Mouse (Mus musculus) erythroblast, embryonic 14.5 days (primary cell): ENCODE data around the gene Tectb. TPM values are rescaled to one million over a fixed set of nuclear protein-coding genes. Genes with fewer than 3 reads are reported as not detected.

Experiments
- H3K27me3 ChIP-seq: 2 replicates; pipeline ENCODE4 v1.6.1; 2012; ENCODE audit warnings: inconsistent platforms; ENCODE audit not compliant: control insufficient read depth
- H3K36me3 ChIP-seq: 2 replicates; pipeline ENCODE4 v1.6.1; 2012; ENCODE audit warnings: mild to moderate bottlenecking, inconsistent platforms; ENCODE audit not compliant: control insufficient read depth
- H3K4me1 ChIP-seq: 2 replicates; pipeline ENCODE4 v1.6.1; 2012; ENCODE audit warnings: inconsistent platforms; ENCODE audit not compliant: control insufficient read depth
- H3K4me3 ChIP-seq: replicated peaks from 2 replicates; pipeline ENCODE3; 2012; ENCODE audit warnings: moderate library complexity, mild to moderate bottlenecking, inconsistent platforms
- H3K9me3 ChIP-seq: 2 replicates; pipeline ENCODE4 v1.6.1; 2012; ENCODE audit warnings: low read length, inconsistent platforms, mixed read lengths; ENCODE audit not compliant: control insufficient read depth
- GATA1 ChIP-seq: IDR thresholded peaks from 2 replicates; pipeline ENCODE4 v1.6.1; 2012; ENCODE audit warnings: low read length, inconsistent platforms, mixed read lengths
- TAL1 ChIP-seq: IDR thresholded peaks from 3 replicates; pipeline ENCODE4 v1.6.1; 2012; ENCODE audit warnings: low read length, inconsistent platforms, mixed read lengths
- polyA plus RNA-seq: library from polyadenylated mRNA; stranded (reverse); fragments of >175 nt; gene quantifications from 2 replicates; pipeline ENCODE4 v1.2.3, GENCODE M21; 2012

Gene Tectb
- polyA plus RNA-seq, 1 experiment, result not detected

GRCm38 (mm10) chr19:55227135-55227534 lies 46.6 kb downstream of the Tectb start:
- Histone ChIP-seq H3K4me1 (peaks cover 11% of the 10 kb centered on the region), H3K4me3 (no peak overlapping the region), H3K27me3 (0 out of 2 replicates have a peak, but pooled peaks cover 2% of the 10 kb centered on the region), H3K9me3 (no peaks in the 10 kb centered on the region), H3K36me3 (no peaks in the 10 kb centered on the region)
- TF ChIP-seq GATA1 (no peak), TAL1 (no peak)

GRCm38 (mm10) chr19:55231081-55231480 lies 50.5 kb downstream of the Tectb start:
- Histone ChIP-seq H3K4me3 (no peak overlapping the region), H3K27me3 (no peaks in the 10 kb centered on the region), H3K36me3 (no peaks in the 10 kb centered on the region), H3K9me3 (no peaks in the 10 kb centered on the region), H3K4me1 (peaks cover 26% of the 10 kb centered on the region)
- TF ChIP-seq TAL1, result no peak
- no peak for TF ChIP-seq GATA1

- no peaks in the 10 kb centered on the region for H3K27me3 ChIP-seq
- no peak overlapping the region for H3K4me3 ChIP-seq
- no peaks in the 10 kb centered on the region for H3K9me3 ChIP-seq
- TF ChIP-seq GATA1 (no peak), TAL1 (no peak)
- H3K4me1 ChIP-seq, result peaks cover 26% of the 10 kb centered on the region
- H3K36me3 ChIP-seq, result no peaks in the 10 kb centered on the region
These were observed 51.6 kb downstream of the Tectb start for GRCm38 (mm10) chr19:55232136-55232535.

GRCm38 (mm10) chr19:55236026-55236425 lies 55.5 kb downstream of the Tectb start:
- peaks cover 22% of the 10 kb centered on the region for H3K4me1 ChIP-seq
- TF ChIP-seq TAL1 (no peak), GATA1 (no peak)
- peaks cover 5% of the 10 kb centered on the region for H3K27me3 ChIP-seq
- H3K4me3 ChIP-seq, result no peak overlapping the region
- no peaks in the 10 kb centered on the region for H3K9me3 ChIP-seq
- H3K36me3 ChIP-seq, result no peaks in the 10 kb centered on the region

DNA sequence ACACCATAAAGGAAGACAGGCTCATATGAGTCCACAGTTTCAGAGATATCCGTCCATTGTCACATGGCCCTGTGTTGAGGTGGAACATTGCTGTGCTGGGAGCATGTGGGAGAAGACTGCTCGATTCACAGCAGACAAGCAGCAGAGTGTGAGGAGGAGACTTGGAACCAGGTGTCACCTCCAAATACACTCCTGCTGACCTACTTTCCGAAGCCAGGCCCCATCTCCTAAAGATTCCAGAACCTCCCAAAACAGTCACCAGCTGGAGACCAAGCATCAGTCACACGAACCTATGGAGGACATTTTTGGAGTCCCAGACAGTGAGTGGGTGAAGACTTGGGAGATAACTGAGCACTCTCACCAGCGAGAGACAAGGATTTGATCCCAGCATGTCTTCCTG lies 56.0 kb downstream of the Tectb start:
- TF ChIP-seq GATA1, result no peak
- no peak for TF ChIP-seq TAL1
- Histone ChIP-seq H3K4me3 (no peak overlapping the region), H3K36me3 (no peaks in the 10 kb centered on the region), H3K4me1 (peaks cover 18% of the 10 kb centered on the region), H3K27me3 (peaks cover 5% of the 10 kb centered on the region), H3K9me3 (no peaks in the 10 kb centered on the region)

DNA sequence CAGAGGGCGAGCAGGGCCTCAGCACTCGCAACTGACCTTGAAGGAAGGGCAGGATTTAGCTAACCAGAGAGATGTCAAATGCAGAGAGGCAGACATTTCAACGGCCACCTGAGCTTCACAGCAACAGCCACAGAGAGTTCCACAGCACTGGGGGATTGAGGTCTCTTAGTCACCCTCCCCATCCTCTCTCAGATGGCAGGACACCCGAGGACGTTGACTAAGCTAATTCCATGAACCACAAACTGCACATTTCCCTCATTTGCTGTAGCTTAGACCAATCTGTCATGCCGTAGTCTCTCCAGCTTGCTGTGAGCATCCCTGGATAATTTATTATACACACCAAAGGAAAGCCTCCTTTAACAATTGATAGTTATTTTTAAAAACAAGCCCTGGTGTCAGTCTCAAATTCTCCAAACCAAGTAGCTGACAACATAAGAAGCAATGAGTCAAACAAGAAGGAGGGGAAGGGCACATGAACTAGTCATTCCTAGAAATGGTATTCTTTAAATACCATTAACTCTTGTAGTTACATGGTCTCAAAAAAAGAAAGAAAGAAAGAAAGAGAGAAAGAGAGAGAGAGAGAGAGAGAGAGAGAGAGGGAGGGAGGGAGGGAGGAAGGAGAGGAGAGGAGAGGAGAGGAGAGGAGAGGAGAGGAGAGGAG lies 59.4 kb downstream of the Tectb start:
- no peak overlapping the region for H3K4me3 ChIP-seq
- H3K27me3 ChIP-seq, result peaks cover 5% of the 10 kb centered on the region
- no peaks in the 10 kb centered on the region for H3K36me3 ChIP-seq
- no peaks in the 10 kb centered on the region for H3K9me3 ChIP-seq
- peaks cover 8% of the 10 kb centered on the region for H3K4me1 ChIP-seq
- TF ChIP-seq TAL1 (no peak), GATA1 (no peak)

DNA sequence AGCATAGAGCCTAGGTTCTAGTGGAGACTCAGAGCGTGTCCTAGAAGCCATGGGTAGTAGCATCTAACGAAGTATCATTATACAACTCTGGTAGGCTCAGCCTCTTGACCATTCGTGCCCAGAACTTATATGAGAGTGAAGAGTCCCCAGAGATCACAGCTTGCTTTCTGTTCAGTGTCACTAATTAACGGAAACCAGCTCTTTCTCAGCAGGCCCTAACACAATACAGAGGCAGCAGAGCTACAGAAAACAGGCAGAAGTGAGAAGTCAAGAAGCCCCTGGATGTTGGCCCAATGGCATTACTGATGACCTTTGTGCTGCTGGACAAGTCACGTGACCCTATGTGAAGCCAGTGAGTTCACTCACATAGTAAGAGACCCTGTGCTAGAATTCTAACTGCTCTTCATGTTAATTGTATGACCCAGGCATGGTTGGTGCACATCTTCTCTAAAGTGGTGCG lies 60.7 kb downstream of the Tectb start, which contains the start of gene Gucy2g:
Gene Gucy2g (minus strand): TSS at position 51 of the 460 bp plus-strand sequence.
- no peak within 1 kb of the TSS for H3K4me3 ChIP-seq

DNA sequence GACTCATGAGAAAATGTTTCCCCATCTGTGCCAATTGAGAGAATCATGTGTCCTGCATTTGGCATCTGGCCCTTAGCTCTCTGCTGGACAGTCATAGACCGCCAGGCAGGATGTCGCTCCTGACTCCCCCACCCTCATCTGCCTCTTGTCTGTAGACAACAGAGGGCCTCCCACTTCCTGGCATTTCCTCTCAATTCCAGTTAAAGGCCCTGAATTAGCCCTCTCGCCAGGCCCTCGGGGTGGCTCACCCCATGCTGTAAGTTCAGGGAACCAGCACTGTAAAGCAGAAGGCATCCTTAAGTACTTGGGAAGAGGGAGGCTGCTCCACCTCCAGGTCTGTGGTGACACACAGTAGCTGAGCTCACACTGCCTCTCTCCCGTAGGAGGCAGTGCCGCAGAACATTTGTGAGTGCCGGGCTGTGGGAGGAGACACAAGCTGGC lies 64.3 kb downstream of the Tectb start:
- TF ChIP-seq TAL1 (no peak), GATA1 (no peak)
- Histone ChIP-seq H3K36me3 (no peaks in the 10 kb centered on the region), H3K27me3 (peaks cover 3% of the 10 kb centered on the region), H3K4me3 (no peak overlapping the region), H3K9me3 (no peaks in the 10 kb centered on the region), H3K4me1 (peaks cover 40% of the 10 kb centered on the region)

More for the DNA sequence above, 60.7 kb downstream of the Tectb start, which contains the start of gene Gucy2g:
- Histone ChIP-seq H3K4me1 (peaks cover 15% of the 10 kb centered on the region), H3K36me3 (no peaks in the 10 kb centered on the region), H3K27me3 (peaks cover 5% of the 10 kb centered on the region), H3K9me3 (no peaks in the 10 kb centered on the region)
- TF ChIP-seq GATA1 (no peak), TAL1 (no peak)

Other genes starting within 250 kb of the Tectb start
- 0.04 and 0.05 TPM in 2 replicates for gene Gpam, start 53.5 kb upstream of the Tectb start, polyA plus RNA-seq
- gene Gucy2g, start 60.5 kb downstream of the Tectb start, polyA plus RNA-seq, result not detected in 2 replicates
- gene Acsl5, start 71.2 kb downstream of the Tectb start, polyA plus RNA-seq, result 0.92 and 1.3 TPM in 2 replicates
- 1.3 and 2.3 TPM in 2 replicates for gene Zdhhc6, start 135.3 kb downstream of the Tectb start, polyA plus RNA-seq
- gene Vti1a, start 135.6 kb downstream of the Tectb start, polyA plus RNA-seq, result 0.90 and 1.0 TPM in 2 replicates